In the genomic region with DNA sequence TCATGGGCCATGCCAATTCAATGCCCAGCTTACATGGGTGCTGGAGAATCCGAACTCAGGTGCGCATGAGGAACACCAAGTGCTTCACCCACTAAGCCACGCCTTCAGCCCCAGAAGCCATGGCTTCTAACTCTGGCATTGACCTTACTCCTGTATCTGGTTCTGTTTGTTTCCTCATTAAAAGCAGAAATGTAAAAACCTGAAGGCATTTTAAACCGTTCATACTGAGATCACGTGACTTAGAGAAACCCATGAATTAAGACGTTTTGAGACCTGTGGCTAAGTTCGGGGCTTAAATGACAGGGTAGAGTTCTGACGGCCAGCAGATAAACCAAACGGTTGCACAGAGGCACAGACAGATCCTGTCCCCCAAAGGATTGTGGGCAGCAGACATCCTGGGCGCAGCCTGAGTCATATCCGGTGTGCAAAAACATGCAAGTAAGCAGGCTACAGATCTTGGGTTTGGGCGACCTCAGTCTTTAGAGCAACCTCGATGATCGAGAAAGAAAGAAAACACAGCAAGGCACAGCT, we compare ENCODE assay signal across 8 mouse cellular contexts. TPM values are rescaled to one million over a fixed set of nuclear protein-coding genes. Genes with fewer than 3 reads are reported as not detected.
DNase-seq lines count a peak whose midpoint lies in the region; ATAC-seq and TF ChIP-seq lines count a peak whose summit lies in the region.

No protein-coding gene starts in this region.

- H3K36me3 ChIP-seq in kidney, embryonic 16.5 days (ENCODE audit: insufficient read depth, low read length) = no peaks in the 10 kb centered on the region
- H3K36me3 ChIP-seq in megakaryocyte, embryonic 14.5 days (replicated peaks; ENCODE audit: low read length) = no peaks in the 10 kb centered on the region
- no peaks in the 10 kb centered on the region for H3K36me3 ChIP-seq in stomach, postnatal 0 days (ENCODE audit: control insufficient read depth, insufficient read depth, low read length)

- no peaks in the 10 kb centered on the region for H3K4me1 ChIP-seq in kidney, embryonic 16.5 days (ENCODE audit: insufficient read depth, low read length)
- H3K4me1 ChIP-seq in megakaryocyte, embryonic 14.5 days = peaks cover 55% of the 10 kb centered on the region
- H3K4me1 ChIP-seq in stomach, postnatal 0 days (replicated peaks; ENCODE audit: control insufficient read depth, insufficient read depth) = no peaks in the 10 kb centered on the region

- peaks cover 4% of the 10 kb centered on the region; the same call in 1 of the 2 replicates for H3K9me3 ChIP-seq in kidney, embryonic 16.5 days (ENCODE audit: low read length)
- peaks cover 4% of the 10 kb centered on the region for H3K9me3 ChIP-seq in megakaryocyte, embryonic 14.5 days
- no peaks in the 10 kb centered on the region for H3K9me3 ChIP-seq in stomach, postnatal 0 days (ENCODE audit: control insufficient read depth, low read length)

- peak; percentile 96 for DNase-seq in heart, adult 11 months
- DNase-seq in heart, postnatal 25 days (ENCODE audit: low spot score) = no peak
- DNase-seq in ZHBTc4 (ENCODE audit: low read depth, low spot score) = peak; percentile 26
- peak; percentile 60 for DNase-seq in heart, adult 8-10 months (ENCODE audit: low spot score)
- DNase-seq in stomach, postnatal 0 days (ENCODE audit: low spot score) = no peak
- no peak for DNase-seq in layer of hippocampus, adult 8-10 months (ENCODE audit: low spot score in 2 of 2)

- TF ChIP-seq EP300 in stomach, postnatal 0 days (optimal IDR thresholded peaks at IDR 0.05) = no peak

- intact Hi-C loops in heart, postnatal 25 days (cut with DNase I) = loop anchor here (1.0 to 10.0 kb wide), 6 partner anchors 190 to 613 kb away; no protein-coding TSS in a partner anchor

- peak overlapping the region; percentile 2; the same call in 1 of the 2 replicates for H3K27ac ChIP-seq in kidney, embryonic 16.5 days (ENCODE audit: low read length)
- H3K27ac ChIP-seq in stomach, postnatal 0 days (replicated peaks) = peak overlapping the region; percentile 45; the same call in 1 of the 2 replicates

- peak overlapping the region; percentile 54 for H3K4me2 ChIP-seq in kidney, embryonic 16.5 days (replicated peaks; ENCODE audit: low read depth, low read length)
- H3K4me2 ChIP-seq in stomach, postnatal 0 days (replicated peaks; ENCODE audit: low read depth) = peak overlapping the region; percentile 38

- no peak for TF ChIP-seq CTCF in stomach, postnatal 0 days (IDR thresholded peaks at IDR 0.05; ENCODE audit: low read depth)

- 0 out of 2 replicates have a peak, but pooled peaks have one; percentile 49 for ATAC-seq in kidney, embryonic 16.5 days (ENCODE audit: low FRiP score, low TSS enrichment)
- ATAC-seq in stomach, postnatal 0 days (ENCODE audit: low FRiP score, low TSS enrichment) = peak; percentile 34; the same call in 1 of the 2 replicates

- H3K4me3 ChIP-seq in kidney, embryonic 16.5 days (ENCODE audit: low read length) = peak overlapping the region; percentile 5; the same call in 1 of the 2 replicates
- H3K4me3 ChIP-seq in megakaryocyte, embryonic 14.5 days (replicated peaks) = peak overlapping the region; percentile 88
- H3K4me3 ChIP-seq in stomach, postnatal 0 days (ENCODE audit: low read depth, low read length) = 0 out of 2 replicates have a peak overlapping the region, but pooled peaks have one; percentile 6

- peak overlapping the region; percentile 38 for H3K9ac ChIP-seq in kidney, embryonic 16.5 days (replicated peaks; ENCODE audit: low read length)
- 0 out of 2 replicates have a peak overlapping the region, but pooled peaks have one; percentile 5 for H3K9ac ChIP-seq in stomach, postnatal 0 days (ENCODE audit: low read length)

- H3K27me3 ChIP-seq in kidney, embryonic 16.5 days (ENCODE audit: insufficient read depth, low read length) = no peaks in the 10 kb centered on the region
- H3K27me3 ChIP-seq in megakaryocyte, embryonic 14.5 days (replicated peaks) = no peaks in the 10 kb centered on the region
- no peaks in the 10 kb centered on the region for H3K27me3 ChIP-seq in stomach, postnatal 0 days (ENCODE audit: control insufficient read depth, insufficient read depth, low read length)

- WGBS in kidney, embryonic 16.5 days = 48% methylated on average over 14 of the region's 14 CpGs
- WGBS in stomach, postnatal 0 days = 61% methylated on average over 14 of the region's 14 CpGs

RNA-seq across cellular contexts. Expression of a gene that starts 32.2 kb away (rescaled TPM):
- not detected for total RNA-seq in heart, postnatal 25 days (2021)
- not detected for total RNA-seq in heart, adult 8-10 months (2022)
- not detected in 2 replicates for polyA plus RNA-seq in kidney, embryonic 16.5 days (2015; fragmentation: Nextera tagmentation; extraction: Ambion mirVana)
- not detected in 2 replicates for polyA plus RNA-seq in megakaryocyte, embryonic 14.5 days (2012; ENCODE audit: insufficient read depth, low replicate concordance)
- polyA plus RNA-seq in stomach, postnatal 0 days (2015; fragmentation: Nextera tagmentation; extraction: Ambion mirVana) = not detected in 2 replicates
- not detected for total RNA-seq in layer of hippocampus, adult 8-10 months (2022)

Comparison
In these comparisons a context has a peak if more than half of its experiments do, and no peak if none do; other contexts are left out.
1. DNase-seq: peak in heart, adult 11 months (single experiment), ZHBTc4 (single experiment) and heart, adult 8-10 months (single experiment); none in heart, postnatal 25 days (single experiment), stomach, postnatal 0 days (single experiment) and layer of hippocampus, adult 8-10 months (0 of 2).
2. H3K4me3 ChIP-seq: peak in every context shown above with its lines; median percentile 88 in megakaryocyte, embryonic 14.5 days; 6 in stomach, postnatal 0 days; 5 in kidney, embryonic 16.5 days.